Mouse (Mus musculus) bone marrow macrophage, adult 2 months (primary cell): Measurements from ENCODE around the gene Chmp3. TPM values are rescaled to one million over a fixed set of nuclear protein-coding genes. Genes with fewer than 3 reads are reported as not detected.

ENCODE experiments used
- H3K27ac ChIP-seq: 2 replicates; pipeline ENCODE4 v1.5.1; 2012; ENCODE audit warnings: low read depth, low read length; ENCODE audit not compliant: insufficient read depth
- H3K4me1 ChIP-seq: 2 replicates; pipeline ENCODE4 v1.6.1; 2012; ENCODE audit warnings: low read length; ENCODE audit not compliant: control insufficient read depth, insufficient read depth
- H3K4me3 ChIP-seq: 2 replicates; pipeline ENCODE4 v1.5.1; 2012; ENCODE audit warnings: mild to moderate bottlenecking, low read length, moderate library complexity; ENCODE audit not compliant: insufficient read depth
- CTCF ChIP-seq: IDR thresholded peaks from 2 replicates; pipeline ENCODE4 v1.5.1; 2012; ENCODE audit warnings: low read depth, mild to moderate bottlenecking, low read length, moderate library complexity
- POLR2A ChIP-seq: IDR thresholded peaks from 2 replicates; pipeline ENCODE4 v1.6.1; 2012; ENCODE audit warnings: mild to moderate bottlenecking, low read depth, low read length, borderline replicate concordance
- polyA plus RNA-seq: library from polyadenylated mRNA; stranded (reverse); fragments of >200 nt; gene quantifications from 2 replicates; pipeline ENCODE4 v1.2.4, GENCODE M21; 2012; ENCODE audit not compliant: missing spikeins, insufficient read depth, insufficient read length

Gene Chmp3
- polyA plus RNA-seq, 1 experiment, result 254 TPM

DNA sequence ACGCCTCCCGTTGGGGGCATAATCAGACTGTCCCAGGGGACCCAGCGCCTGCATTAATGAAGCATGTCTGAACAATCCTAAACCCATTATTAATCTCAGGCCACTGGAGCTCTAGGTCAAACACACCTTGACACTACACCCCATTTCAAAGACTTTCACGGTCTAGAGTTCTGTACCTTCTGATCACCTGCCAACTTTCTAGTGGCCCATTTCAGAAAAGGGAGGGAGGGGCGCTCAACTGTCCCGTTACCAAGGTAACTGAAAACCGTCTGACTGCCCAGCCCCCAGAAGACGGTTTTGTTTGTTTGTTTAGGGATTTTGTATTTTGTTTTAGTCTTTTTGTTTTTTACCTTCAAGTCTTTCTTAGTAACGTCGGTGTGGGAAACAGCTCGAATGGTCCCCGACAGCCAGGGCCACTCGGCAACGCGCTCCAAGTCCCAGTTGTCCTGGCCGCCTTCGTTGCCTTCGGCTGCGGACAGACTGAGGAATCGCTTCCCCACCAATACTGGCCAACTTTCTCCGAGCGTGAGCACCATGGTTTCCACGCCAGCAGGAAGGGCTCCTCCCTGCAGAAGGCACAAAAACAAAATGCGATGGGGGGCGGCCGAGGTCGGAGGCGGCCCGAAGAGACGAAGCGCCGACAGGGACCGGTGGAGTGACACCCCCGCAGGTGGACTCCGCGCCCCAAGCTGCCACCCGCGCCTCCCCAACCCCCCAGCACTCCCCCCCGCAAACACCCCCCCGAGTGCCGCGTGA lies 88.3 kb downstream of the Chmp3 start:
- Histone ChIP-seq H3K27ac (peak overlapping the region; percentile 91), H3K4me3 (peak overlapping the region; percentile 63), H3K4me1 (peaks cover 14% of the 10 kb centered on the region)
- TF ChIP-seq POLR2A, result no peak
- TF ChIP-seq CTCF, result no peak

Other genes starting within 250 kb of the Chmp3 start
- gene Smyd1, start 221.6 kb upstream of the Chmp3 start, polyA plus RNA-seq, result not detected in 2 replicates
- gene Cd8b1, start 221.0 kb upstream of the Chmp3 start, polyA plus RNA-seq, result not detected in 2 replicates
- 0.25 TPM in 1 of 2 replicates, not detected in the other for gene Cd8a, start 170.4 kb upstream of the Chmp3 start, polyA plus RNA-seq
- gene Rmnd5a, start 103.2 kb upstream of the Chmp3 start, polyA plus RNA-seq, result 52.9 and 59.1 TPM in 2 replicates
- 27.2 and 29.2 TPM in 2 replicates for gene Rnf103, start 49.9 kb upstream of the Chmp3 start, polyA plus RNA-seq
- gene Kdm3a, start 89.2 kb downstream of the Chmp3 start, polyA plus RNA-seq, result 37.1 and 37.4 TPM in 2 replicates
- gene Reep1, start 163.8 kb downstream of the Chmp3 start, polyA plus RNA-seq, result not detected in 2 replicates